8 mouse cellular contexts compared by ENCODE assay signal in the genomic region with DNA sequence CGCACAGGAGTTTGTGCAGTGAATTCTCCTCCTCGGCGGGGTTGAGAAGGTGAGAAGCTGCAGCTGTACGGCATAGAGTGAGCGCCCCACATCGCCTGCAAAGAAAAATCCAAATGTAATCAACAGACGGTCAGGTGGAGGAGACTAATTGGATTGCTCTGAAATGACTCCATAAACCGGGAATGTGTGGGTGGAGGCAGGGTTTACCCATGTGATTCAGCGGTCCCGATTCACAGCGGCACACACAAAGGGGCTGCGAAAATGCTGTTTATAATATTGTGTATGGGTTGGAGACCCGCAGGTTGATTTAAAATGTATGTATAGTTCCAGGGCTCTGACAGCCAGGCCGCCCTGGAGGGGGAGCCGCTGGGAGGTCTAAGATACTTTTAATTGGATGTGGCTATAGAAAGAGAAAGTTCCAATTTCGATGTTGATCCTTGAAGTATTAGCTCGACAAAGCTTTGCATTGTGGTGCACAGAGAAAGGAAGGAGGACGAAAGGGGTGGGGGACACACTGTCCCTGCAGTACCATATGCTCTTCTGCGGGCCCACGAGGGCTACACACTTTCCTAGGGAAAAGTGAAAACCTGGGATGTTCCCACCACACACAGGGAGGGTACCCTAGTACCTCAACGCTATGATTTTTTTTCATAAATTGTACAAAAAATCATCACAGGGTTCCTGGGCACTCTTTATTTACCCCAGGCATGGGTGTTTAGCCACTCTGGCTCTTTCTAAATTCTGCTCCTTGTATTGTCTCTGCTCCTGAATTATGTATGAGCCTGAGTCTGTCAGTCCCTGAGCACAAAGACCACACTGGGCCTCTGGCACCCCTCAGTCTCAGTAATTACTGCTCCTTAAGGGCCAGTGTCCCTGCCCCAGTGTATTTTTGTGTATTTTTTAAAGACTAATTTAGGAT.
DNase-seq lines count a peak whose midpoint lies in the region; ATAC-seq lines count a peak whose summit lies in the region.

No protein-coding gene starts in this region.

- peak overlapping the region; percentile 90 for H3K27ac ChIP-seq in hindbrain, embryonic 11.5 days (ENCODE audit: low read depth, low read length)
- H3K27ac ChIP-seq in limb, embryonic 13.5 days = no peak overlapping the region

- no peaks in the 10 kb centered on the region for H3K36me3 ChIP-seq in hindbrain, embryonic 11.5 days (ENCODE audit: control insufficient read depth, insufficient read depth, low read length)
- no peaks in the 10 kb centered on the region for H3K36me3 ChIP-seq in limb, embryonic 13.5 days

- no peaks in the 10 kb centered on the region for H3K27me3 ChIP-seq in hindbrain, embryonic 11.5 days (ENCODE audit: control insufficient read depth, insufficient read depth, low read length)
- no peaks in the 10 kb centered on the region for H3K27me3 ChIP-seq in limb, embryonic 13.5 days

- H3K9ac ChIP-seq in hindbrain, embryonic 11.5 days (ENCODE audit: low read depth, low read length) = peak overlapping the region; percentile 46
- H3K9ac ChIP-seq in limb, embryonic 13.5 days = no peak overlapping the region

- WGBS in hindbrain, embryonic 11.5 days = 22% methylated on average over 21 of the region's 21 CpGs
- WGBS in limb, embryonic 13.5 days = 30% methylated on average over 21 of the region's 21 CpGs

- peak; percentile 90 for ATAC-seq in hindbrain, embryonic 11.5 days (ENCODE audit: low FRiP score)
- ATAC-seq in limb, embryonic 13.5 days (ENCODE audit: low FRiP score, low read depth) = peak; percentile 43; the same call in 1 of the 2 replicates

- H3K9me3 ChIP-seq in hindbrain, embryonic 11.5 days (ENCODE audit: control insufficient read depth, low read length) = no peaks in the 10 kb centered on the region
- H3K9me3 ChIP-seq in limb, embryonic 13.5 days = no peaks in the 10 kb centered on the region

- no peak overlapping the region for H3K4me3 ChIP-seq in hindbrain, embryonic 11.5 days (ENCODE audit: low read depth, low read length)
- peak overlapping the region; percentile 5; the same call in 1 of the 2 replicates for H3K4me3 ChIP-seq in limb, embryonic 13.5 days

- peaks cover 13% of the 10 kb centered on the region for H3K4me1 ChIP-seq in hindbrain, embryonic 11.5 days (replicated peaks; ENCODE audit: control insufficient read depth, insufficient read depth, low read length)
- peaks cover 11% of the 10 kb centered on the region for H3K4me1 ChIP-seq in limb, embryonic 13.5 days

- peak overlapping the region; percentile 28 for H3K4me2 ChIP-seq in hindbrain, embryonic 11.5 days (replicated peaks; ENCODE audit: low read depth, low read length)
- peak overlapping the region; percentile 49 for H3K4me2 ChIP-seq in limb, embryonic 13.5 days (replicated peaks)

- DNase-seq in testis, postnatal 10 days (ENCODE audit: low spot score) = peak; percentile 33
- DNase-seq in testis, postnatal 14 days (ENCODE audit: low spot score) = no peak
- peak; percentile 64 for DNase-seq in hindbrain, embryonic 11.5 days (ENCODE audit: low spot score)
- peak; percentile 10 for DNase-seq in right cerebral cortex, postnatal 4 days
- DNase-seq in urinary bladder, postnatal 10 days (ENCODE audit: low spot score) = no peak
- DNase-seq in lung, postnatal 25 days (ENCODE audit: low spot score) = no peak
- no peak for DNase-seq in T-cell, adult 2 months (ENCODE audit: low spot score)

Comparison
In these comparisons a context has a peak if more than half of its experiments do, and no peak if none do; other contexts are left out.
1. DNase-seq: peak in testis, postnatal 10 days (single experiment), hindbrain, embryonic 11.5 days (single experiment) and right cerebral cortex, postnatal 4 days (single experiment); none in testis, postnatal 14 days (single experiment), urinary bladder, postnatal 10 days (single experiment), lung, postnatal 25 days (single experiment) and T-cell, adult 2 months (single experiment).